Mouse (Mus musculus) testis, adult 2 months (tissue): ENCODE results near the gene Zup1. TPM values are rescaled to one million over a fixed set of nuclear protein-coding genes. Genes with fewer than 3 reads are reported as not detected.

Experiments used
- H3K27ac ChIP-seq: fragments of 200-500 bp; 2 replicates; pipeline ENCODE4 v1.5.1; 2012; ENCODE audit warnings: low read depth, low read length; ENCODE audit not compliant: control insufficient read depth, insufficient read depth
- H3K27me3 ChIP-seq: fragments of 200-500 bp; 2 replicates; pipeline ENCODE4 v1.6.1; 2012; ENCODE audit warnings: mild to moderate bottlenecking, low read length, moderate library complexity; ENCODE audit not compliant: control insufficient read depth, insufficient read depth
- H3K36me3 ChIP-seq: fragments of 200-500 bp; 2 replicates; pipeline ENCODE4 v1.6.1; 2012; ENCODE audit warnings: mild to moderate bottlenecking, low read length; ENCODE audit not compliant: control insufficient read depth, insufficient read depth
- H3K4me1 ChIP-seq: fragments of 200-500 bp; 2 replicates; pipeline ENCODE4 v1.6.1; 2012; ENCODE audit warnings: low read length; ENCODE audit not compliant: control insufficient read depth, insufficient read depth
- H3K4me3 ChIP-seq: fragments of 200-500 bp; 2 replicates; pipeline ENCODE4 v1.5.1; 2012; ENCODE audit warnings: low read depth, mild to moderate bottlenecking, low read length, moderate library complexity, mixed read lengths; ENCODE audit not compliant: control insufficient read depth
- CTCF ChIP-seq: fragments of 200-500 bp; IDR thresholded peaks from 2 replicates; pipeline ENCODE4 v1.5.1; 2012; ENCODE audit warnings: low read depth, mild to moderate bottlenecking, inconsistent platforms, low read length, moderate library complexity; ENCODE audit not compliant: control insufficient read depth, insufficient read depth, insufficient replicate concordance
- POLR2A ChIP-seq: fragments of 200-500 bp; IDR thresholded peaks from 2 replicates; pipeline ENCODE4 v1.6.1; 2012; ENCODE audit warnings: low read depth, mild to moderate bottlenecking, inconsistent platforms, low read length, moderate library complexity; ENCODE audit not compliant: control insufficient read depth
- polyA plus RNA-seq: library from polyadenylated mRNA; depleted of rRNA; stranded (reverse); fragments of >200 nt; gene quantifications from 2 replicates; pipeline ENCODE4 v1.2.3, GENCODE M21; 2012; rRNA removed

Zup1 gene
- polyA plus RNA-seq, 1 experiment = 10.9 TPM

- Histone ChIP-seq H3K4me3 (no peak overlapping the region), H3K27me3 (no peaks in the 10 kb centered on the region), H3K4me1 (no peaks in the 10 kb centered on the region), H3K36me3 (no peaks in the 10 kb centered on the region), H3K27ac (no peak overlapping the region)
- TF ChIP-seq CTCF (no peak), POLR2A (no peak)
Observed at GRCm38 (mm10) chr10:33870441-33870840, 80.6 kb downstream of the Zup1 start.

Other genes starting within 250 kb of the Zup1 start
- gene Sult3a2, start 164.6 kb downstream of the Zup1 start, polyA plus RNA-seq = 0.12 TPM in 1 of 2 replicates, not detected in the other
- not detected in 2 replicates for gene Sult3a1, start 93.5 kb downstream of the Zup1 start, polyA plus RNA-seq
- 0.07 and 0.11 TPM in 2 replicates for gene Rsph4a, start 46.2 kb downstream of the Zup1 start, polyA plus RNA-seq
- gene Rwdd1, start 68.4 kb upstream of the Zup1 start, polyA plus RNA-seq = 39.0 and 41.3 TPM in 2 replicates
- not detected in 2 replicates for gene Trappc3l, start 86.3 kb upstream of the Zup1 start, polyA plus RNA-seq
- not detected in 2 replicates for gene Calhm4, start 93.0 kb upstream of the Zup1 start, polyA plus RNA-seq
- gene Calhm5, start 145.2 kb upstream of the Zup1 start, polyA plus RNA-seq = 0.02 and 0.05 TPM in 2 replicates
- not detected in 2 replicates for gene Calhm6, start 176.7 kb upstream of the Zup1 start, polyA plus RNA-seq